Mouse (Mus musculus) midbrain, embryonic 11.5 days (tissue): Measurements from ENCODE around the gene Nop16. TPM values are rescaled to one million over a fixed set of nuclear protein-coding genes. Genes with fewer than 3 reads are reported as not detected.
"Not testable (repeated sequence)": the region's sequence is repeated elsewhere in the genome, so short reads cannot be mapped to it uniquely, and the experiment has no call there.

Experiments used
- ATAC-seq: fragments of 200-750 bp; cut with Nextera tagmentation; 2 replicates; pipeline ENCODE4 v1.8.0; 2017; ENCODE audit warnings: moderate TSS enrichment, moderate library complexity; ENCODE audit not compliant: low FRiP score
- DNase-seq: peaks from one replicate; pipeline ENCODE4 v3.0.0; 2015; ENCODE audit warnings: low spot score; ENCODE audit errors: missing footprints
- H3K27ac ChIP-seq: fragments of 300-500 bp; sonication (generic); 2 replicates; pipeline ENCODE4 v1.5.1; 2014; ENCODE audit warnings: low read depth, low read length
- H3K27me3 ChIP-seq: fragments of 300-500 bp; sonication (generic); 2 replicates; pipeline ENCODE4 v1.6.1; 2014; ENCODE audit warnings: mild to moderate bottlenecking, low read length, moderate library complexity, mixed read lengths; ENCODE audit not compliant: control insufficient read depth, insufficient read depth
- H3K36me3 ChIP-seq: fragments of 300-500 bp; sonication (generic); 2 replicates; pipeline ENCODE4 v1.6.1; 2014; ENCODE audit warnings: mild to moderate bottlenecking, low read length, moderate library complexity, mixed read lengths; ENCODE audit not compliant: control insufficient read depth, insufficient read depth
- H3K4me1 ChIP-seq: fragments of 300-500 bp; sonication (generic); 2 replicates; pipeline ENCODE4 v1.6.1; 2014; ENCODE audit warnings: low read length; ENCODE audit not compliant: control insufficient read depth, insufficient read depth
- H3K4me2 ChIP-seq: fragments of 300-500 bp; sonication (generic); 2 replicates; pipeline ENCODE4 v1.6.1; 2014; ENCODE audit warnings: mild to moderate bottlenecking, moderate library complexity
- H3K4me3 ChIP-seq: fragments of 300-500 bp; sonication (generic); 2 replicates; pipeline ENCODE4 v1.5.1; 2014; ENCODE audit warnings: low read depth, low read length
- H3K9ac ChIP-seq: fragments of 300-500 bp; sonication (generic); 2 replicates; pipeline ENCODE4 v1.6.1; 2014; ENCODE audit warnings: low read length
- H3K9me3 ChIP-seq: fragments of 300-500 bp; sonication (generic); 2 replicates; pipeline ENCODE4 v1.6.1; 2016; ENCODE audit warnings: low read length; ENCODE audit not compliant: control insufficient read depth
- WGBS: fragments of 180-500 bp; shearing (Covaris S2); extraction: QIAGEN DNeasy Blood & Tissue Kit; methylation state at CpG from one replicate; pipeline ENCODE4 v1.1.7; 2014; 5-methylcytosine and 5-hydroxymethylcytosine counted together
- polyA plus RNA-seq: library from polyadenylated mRNA; unstranded; fragments of >200 nt; fragmentation: Nextera tagmentation; extraction: Ambion mirVana; gene quantifications from 2 replicates; pipeline ENCODE4 v1.2.1, GENCODE M21; 2014

Gene Nop16
- polyA plus RNA-seq, 1 experiment from 2014 or later, result 65.1 TPM

- not testable (repeated sequence) for DNase-seq, H3K36me3 ChIP-seq, H3K27ac ChIP-seq, ATAC-seq, H3K9ac ChIP-seq, H3K4me3 ChIP-seq, H3K9me3 ChIP-seq, H3K27me3 ChIP-seq, H3K4me2 ChIP-seq
- H3K4me1 ChIP-seq, result peaks cover 14% of the 10 kb centered on the region; the same call in 1 of the 2 replicates
- 86% methylated on average over 8 of the region's 8 CpGs for WGBS
Measured at GRCm38 (mm10) chr13:54613141-54613540, 23.3 kb upstream of the Nop16 start.

- ATAC-seq, result peak; percentile 77
- Histone ChIP-seq H3K4me1 (peaks cover 14% of the 10 kb centered on the region; the same call in 1 of the 2 replicates), H3K4me3 (peak within 1 kb of the TSS; percentile 62), H3K27me3 (peaks cover 8% of the 10 kb centered on the region), H3K4me2 (peak within 1 kb of the TSS; percentile 98), H3K36me3 (no peaks in the 10 kb centered on the region), H3K9me3 (no peaks in the 10 kb centered on the region), H3K27ac (no peak within 1 kb of the TSS), H3K9ac (peak within 1 kb of the TSS; percentile 70)
- WGBS, result under 1% methylated on average over 64 of the region's 66 CpGs
- peak; percentile 99 for DNase-seq
Measured at GRCm38 (mm10) chr13:54610972-54611754, 21.3 kb upstream of the Nop16 start, which contains the start of gene Cltb. Gene Cltb, minus strand, starts transcription at chr13:54611344.

GRCm38 (mm10) chr13:54610613-54610971, 20.7 kb upstream of the Nop16 start:
- no peaks in the 10 kb centered on the region for H3K36me3 ChIP-seq
- H3K27ac ChIP-seq, result no peak overlapping the region
- ATAC-seq (peak; percentile 31; the same call in 1 of the 2 replicates), DNase-seq (peak; percentile 90)
- no peaks in the 10 kb centered on the region for H3K9me3 ChIP-seq
- H3K4me3 ChIP-seq, result peak overlapping the region; percentile 62
- H3K4me2 ChIP-seq, result peak overlapping the region; percentile 98
- H3K4me1 ChIP-seq, result peaks cover 14% of the 10 kb centered on the region; the same call in 1 of the 2 replicates
- peaks cover 8% of the 10 kb centered on the region for H3K27me3 ChIP-seq
- H3K9ac ChIP-seq, result peak overlapping the region; percentile 70
- WGBS, result 6% methylated on average over 13 of the region's 13 CpGs

DNA sequence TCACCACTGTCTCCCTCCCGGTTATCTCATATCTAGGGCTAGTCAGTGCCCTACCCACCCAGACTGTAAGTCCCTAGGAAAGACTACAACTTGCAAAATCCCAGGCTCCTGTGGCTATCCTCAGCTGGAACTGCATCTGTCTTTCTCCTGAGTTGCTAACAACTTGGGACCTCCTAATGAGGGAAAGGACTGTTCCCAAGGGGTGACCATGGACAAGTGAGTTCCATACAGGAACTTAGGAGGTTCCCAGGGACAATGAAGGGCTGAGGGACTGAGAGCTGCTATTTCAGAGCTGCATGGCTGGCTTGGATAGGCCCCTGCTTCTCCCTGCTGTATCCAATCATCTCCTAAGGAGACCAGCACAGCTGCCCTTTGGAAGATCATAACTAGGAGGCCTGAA, 19.4 kb upstream of the Nop16 start:
- H3K4me3 ChIP-seq, result no peak overlapping the region
- no peaks in the 10 kb centered on the region for H3K9me3 ChIP-seq
- WGBS, result 0% methylated on average over 1 of the region's 1 CpGs
- ATAC-seq (no peak), DNase-seq (no peak)
- no peaks in the 10 kb centered on the region for H3K36me3 ChIP-seq
- no peak overlapping the region for H3K4me2 ChIP-seq
- no peak overlapping the region for H3K9ac ChIP-seq
- H3K27ac ChIP-seq, result no peak overlapping the region
- H3K27me3 ChIP-seq, result peaks cover 8% of the 10 kb centered on the region
- peaks cover 14% of the 10 kb centered on the region; the same call in 1 of the 2 replicates for H3K4me1 ChIP-seq

- no peak for DNase-seq
- Histone ChIP-seq H3K4me1 (peaks cover 14% of the 10 kb centered on the region; the same call in 1 of the 2 replicates), H3K36me3 (no peaks in the 10 kb centered on the region), H3K4me2 (no peak overlapping the region), H3K27me3 (peaks cover 8% of the 10 kb centered on the region), H3K27ac (no peak overlapping the region), H3K4me3 (no peak overlapping the region), H3K9me3 (no peaks in the 10 kb centered on the region), H3K9ac (no peak overlapping the region)
- no peak for ATAC-seq
- 7% methylated on average over 8 of the region's 8 CpGs for WGBS
Measured at GRCm38 (mm10) chr13:54608666-54609065, 18.8 kb upstream of the Nop16 start.

- H3K4me1 ChIP-seq, result peaks cover 14% of the 10 kb centered on the region; the same call in 1 of the 2 replicates
- 68% methylated on average over 3 of the region's 3 CpGs for WGBS
- DNase-seq (no peak), ATAC-seq (no peak)
- H3K4me2 ChIP-seq, result no peak overlapping the region
- no peak overlapping the region for H3K4me3 ChIP-seq
- H3K36me3 ChIP-seq, result no peaks in the 10 kb centered on the region
- H3K9me3 ChIP-seq, result no peaks in the 10 kb centered on the region
- H3K9ac ChIP-seq, result no peak overlapping the region
- peaks cover 8% of the 10 kb centered on the region for H3K27me3 ChIP-seq
- H3K27ac ChIP-seq, result no peak overlapping the region
Measured at GRCm38 (mm10) chr13:54608002-54608401, 18.1 kb upstream of the Nop16 start.

- Histone ChIP-seq H3K4me2 (no peak overlapping the region), H3K9ac (no peak overlapping the region), H3K9me3 (no peaks in the 10 kb centered on the region), H3K27ac (no peak overlapping the region), H3K36me3 (no peaks in the 10 kb centered on the region), H3K27me3 (peaks cover 8% of the 10 kb centered on the region), H3K4me3 (no peak overlapping the region), H3K4me1 (peaks cover 14% of the 10 kb centered on the region; the same call in 1 of the 2 replicates)
- no peak for ATAC-seq
- DNase-seq, result no peak
- WGBS, result 79% methylated on average over 5 of the region's 5 CpGs
Measured at GRCm38 (mm10) chr13:54607204-54607603, 17.3 kb upstream of the Nop16 start.

GRCm38 (mm10) chr13:54605426-54605825, 15.5 kb upstream of the Nop16 start:
- no peaks in the 10 kb centered on the region for H3K36me3 ChIP-seq
- H3K9ac ChIP-seq, result no peak overlapping the region
- 82% methylated on average over 5 of the region's 5 CpGs for WGBS
- ATAC-seq, result no peak
- H3K4me2 ChIP-seq, result no peak overlapping the region
- no peak for DNase-seq
- peaks cover 3% of the 10 kb centered on the region; the same call in 1 of the 2 replicates for H3K27me3 ChIP-seq
- H3K27ac ChIP-seq, result no peak overlapping the region
- no peaks in the 10 kb centered on the region for H3K9me3 ChIP-seq
- peaks cover 8% of the 10 kb centered on the region; the same call in 1 of the 2 replicates for H3K4me1 ChIP-seq
- H3K4me3 ChIP-seq, result no peak overlapping the region

- H3K9me3 ChIP-seq, result no peaks in the 10 kb centered on the region
- DNase-seq (no peak), ATAC-seq (no peak)
- H3K4me3 ChIP-seq, result no peak overlapping the region
- no peaks in the 10 kb centered on the region; the same call in 1 of the 2 replicates for H3K27me3 ChIP-seq
- H3K36me3 ChIP-seq, result no peaks in the 10 kb centered on the region
- H3K4me1 ChIP-seq, result peaks cover 7% of the 10 kb centered on the region; the same call in 1 of the 2 replicates
- H3K27ac ChIP-seq, result no peak overlapping the region
- no peak overlapping the region for H3K9ac ChIP-seq
- H3K4me2 ChIP-seq, result no peak overlapping the region
- WGBS, result 36% methylated on average over 4 of the region's 4 CpGs
Measured at GRCm38 (mm10) chr13:54604221-54604620, 14.3 kb upstream of the Nop16 start.
